Mouse (Mus musculus): ENCODE data around the gene Tfe3. TPM values are rescaled to one million over a fixed set of nuclear protein-coding genes. Genes with fewer than 3 reads are reported as not detected.
"Not testable (repeated sequence)": the region's sequence is repeated elsewhere in the genome, so short reads cannot be mapped to it uniquely, and the experiment has no call there.

The Tfe3 gene
- total RNA-seq (2021) = 10 to 100 TPM; 29.9 to 36.0 TPM

DNA sequence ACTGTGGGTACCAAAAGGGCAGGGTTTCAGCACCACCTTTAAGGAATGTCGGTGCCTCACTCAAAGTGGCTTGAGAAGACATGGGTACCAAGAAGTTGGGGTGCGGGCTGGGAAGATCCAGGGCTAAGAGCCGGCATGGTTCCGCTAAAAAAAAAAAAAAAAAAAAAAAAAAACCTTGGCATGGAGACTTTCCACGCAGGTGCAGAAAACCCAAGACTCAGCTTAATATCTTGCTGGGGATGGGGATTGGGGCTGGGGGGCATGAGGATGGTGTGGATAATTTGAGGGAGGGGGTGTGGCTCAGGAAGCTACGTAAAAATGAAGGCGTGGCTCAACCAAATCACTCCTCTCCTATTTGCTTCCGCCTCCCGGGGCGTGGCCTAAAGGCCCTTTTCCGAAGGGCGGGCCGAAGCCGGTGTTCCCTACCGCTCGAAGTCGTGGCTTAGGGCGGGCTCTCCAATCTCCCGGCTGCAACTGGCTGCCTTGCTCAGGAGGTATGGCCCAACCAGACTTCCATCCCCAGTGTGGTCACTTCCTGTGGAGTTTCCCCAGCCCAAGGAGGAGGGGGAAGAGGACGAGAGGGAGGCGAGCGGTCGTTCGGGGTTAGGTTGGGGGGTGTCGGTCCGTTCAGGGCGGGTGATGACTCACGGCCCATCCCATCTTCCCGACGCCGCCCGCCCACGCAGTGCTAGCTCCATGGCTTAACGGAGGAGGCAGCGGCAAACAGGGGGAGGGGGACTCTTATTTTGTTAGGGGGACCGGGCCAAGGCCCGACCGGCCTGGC, at the start of gene Tfe3:
Tfe3 (plus strand) TSS at position 424 of the 784 bp plus-strand sequence.
- intact Hi-C loops (cut with DNase I) = no loop called here
- peak; percentile 84 to 96 for DNase-seq (ENCODE audit: low spot score in 2 of 2)

DNA sequence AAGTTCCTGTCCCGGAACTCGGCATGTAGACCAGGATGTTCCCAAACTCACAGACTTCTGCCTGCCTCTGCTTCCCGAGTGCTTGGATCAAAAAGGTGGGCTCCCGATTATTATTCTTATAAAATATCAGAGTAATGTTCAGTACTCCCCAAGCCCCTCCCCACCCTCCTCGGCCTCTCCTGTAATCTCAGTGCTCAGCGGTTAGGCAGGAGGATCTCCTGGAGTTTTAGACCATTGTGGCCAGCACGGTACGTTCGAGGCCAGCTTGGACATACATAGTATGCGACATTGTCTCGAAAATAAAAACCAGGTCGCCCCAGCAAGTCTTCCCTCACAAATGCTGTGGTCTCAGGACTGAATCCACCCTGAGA, 48.6 kb upstream of the Tfe3 start:
- DNase-seq (ENCODE audit: low spot score in 2 of 2); intact Hi-C loops (cut with DNase I): not testable (repeated sequence)

DNA sequence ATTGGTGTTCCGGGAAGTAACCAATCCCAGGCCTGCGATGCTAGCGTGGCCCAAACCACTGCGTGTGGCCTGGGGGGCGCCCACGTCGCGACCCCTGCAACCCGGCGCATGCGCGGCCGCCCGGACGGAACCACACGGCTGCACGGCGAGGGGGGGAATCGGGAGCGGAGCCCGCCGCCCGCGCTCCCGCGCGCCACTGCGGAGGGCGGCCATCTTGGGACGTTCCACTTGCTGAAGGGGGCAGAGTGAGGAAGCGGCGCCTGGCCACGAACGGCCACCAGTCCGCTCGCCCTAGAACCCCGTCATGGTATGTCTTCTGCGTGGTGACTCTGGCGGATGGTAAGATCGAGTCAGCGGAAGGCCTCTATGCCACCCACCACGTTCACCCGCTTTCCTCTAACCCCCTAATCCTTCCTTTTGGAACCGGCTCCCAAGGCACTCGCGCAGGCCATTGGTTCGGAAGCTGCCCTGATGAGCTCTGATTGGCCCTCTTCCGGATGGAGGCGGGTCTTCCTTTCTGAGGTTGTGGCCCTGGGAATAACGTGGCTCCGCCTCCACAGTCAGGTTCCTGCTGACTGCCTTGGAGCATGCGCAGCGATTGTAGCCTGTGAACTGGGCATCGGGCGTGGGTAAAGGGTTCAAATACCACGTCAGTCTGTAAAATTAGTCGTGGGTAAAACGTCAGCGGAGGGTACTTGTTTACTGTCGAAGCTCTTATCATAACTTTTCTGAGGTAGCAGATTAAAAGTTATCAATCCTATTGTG, 48.0 kb upstream of the Tfe3 start, which contains the start of gene Wdr45:
Wdr45 (plus strand) TSS at position 199 of the 765 bp plus-strand sequence.
- DNase-seq (ENCODE audit: low spot score in 2 of 2) = peak; percentile 90 to 97
- intact Hi-C loops (cut with DNase I) = not testable (repeated sequence)

DNA sequence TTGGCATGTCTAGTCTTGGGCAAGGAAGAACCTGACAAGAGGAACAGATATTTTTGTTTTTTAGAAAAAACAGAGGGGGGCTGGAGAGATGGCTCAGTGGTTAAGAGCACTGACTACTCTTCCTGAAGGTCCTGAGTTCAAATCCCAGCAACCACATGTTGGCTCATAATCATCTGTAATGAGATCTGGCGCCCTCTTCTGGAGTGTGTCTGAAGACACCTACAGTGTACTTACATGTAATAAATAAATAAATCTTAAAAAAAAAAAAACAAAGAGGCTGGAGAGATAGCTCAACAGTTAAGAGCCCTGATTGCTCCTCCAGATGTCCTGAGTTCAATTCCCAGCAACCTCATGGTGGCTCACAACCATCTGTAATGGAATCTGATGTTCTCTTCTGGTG, 46.3 kb upstream of the Tfe3 start:
- intact Hi-C loops (cut with DNase I); DNase-seq (ENCODE audit: low spot score in 2 of 2): not testable (repeated sequence)

DNA sequence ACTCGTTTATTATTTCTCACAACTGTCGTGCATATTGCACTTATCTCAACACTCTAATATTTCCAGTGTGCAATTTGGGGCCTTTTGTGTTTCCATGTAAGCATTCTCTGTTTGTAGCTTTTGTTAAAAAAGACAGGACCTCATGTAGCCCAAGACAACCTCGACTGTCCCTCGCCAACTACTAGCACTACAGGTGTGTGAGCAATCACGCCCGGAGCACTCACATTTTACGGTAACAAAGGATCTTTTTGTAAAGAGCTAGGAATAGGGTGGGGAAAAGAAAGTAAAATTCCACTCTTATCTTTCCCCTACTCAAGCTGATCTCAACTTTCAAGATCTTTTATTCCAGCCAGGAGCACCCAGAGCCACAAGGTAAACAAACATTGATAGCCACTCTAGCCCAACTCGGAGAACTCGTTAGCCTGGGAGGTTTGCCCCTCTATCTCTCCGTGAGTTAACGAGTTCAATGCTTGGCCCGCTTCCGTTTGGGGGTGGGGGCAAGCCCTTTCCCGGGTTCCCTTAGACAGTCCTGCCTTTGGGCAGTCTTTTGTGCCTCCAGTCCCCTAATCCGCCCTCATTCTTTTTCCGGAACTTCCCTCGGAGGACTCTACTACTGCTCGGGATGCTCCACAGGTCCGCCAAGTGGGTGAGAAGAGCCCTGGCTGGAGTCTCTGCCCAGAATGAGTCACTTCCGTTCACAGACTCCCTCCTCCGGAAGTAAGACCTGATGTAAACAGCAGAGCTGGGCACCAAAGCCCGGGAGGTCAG, 40.7 kb upstream of the Tfe3 start, which contains the start of gene Gm45208:
Gm45208 (plus strand) TSS at position 732 of the 768 bp plus-strand sequence.
- peak; percentile 61 to 81 for DNase-seq (ENCODE audit: low spot score in 2 of 2)
- intact Hi-C loops (cut with DNase I) = no loop called here

DNA sequence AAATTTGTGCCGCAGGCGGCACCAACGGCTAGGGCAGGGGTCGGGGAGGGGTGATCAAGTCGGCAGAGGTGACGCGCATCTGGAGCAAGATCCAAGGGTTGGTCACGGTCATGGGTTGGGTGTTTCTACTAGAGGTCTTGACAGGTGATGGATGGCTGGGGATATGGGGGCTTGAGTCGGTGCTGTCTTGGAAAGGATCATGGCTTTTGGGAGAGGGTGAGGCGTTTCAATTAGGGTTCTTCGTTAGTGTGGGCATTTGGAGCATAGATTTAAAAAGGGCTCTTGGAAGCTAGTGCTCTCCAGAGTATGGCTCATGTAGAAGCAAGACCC, 40.1 kb upstream of the Tfe3 start:
- intact Hi-C loops (cut with DNase I) = no loop called here
- DNase-seq (ENCODE audit: low spot score in 2 of 2) = no peak

DNA sequence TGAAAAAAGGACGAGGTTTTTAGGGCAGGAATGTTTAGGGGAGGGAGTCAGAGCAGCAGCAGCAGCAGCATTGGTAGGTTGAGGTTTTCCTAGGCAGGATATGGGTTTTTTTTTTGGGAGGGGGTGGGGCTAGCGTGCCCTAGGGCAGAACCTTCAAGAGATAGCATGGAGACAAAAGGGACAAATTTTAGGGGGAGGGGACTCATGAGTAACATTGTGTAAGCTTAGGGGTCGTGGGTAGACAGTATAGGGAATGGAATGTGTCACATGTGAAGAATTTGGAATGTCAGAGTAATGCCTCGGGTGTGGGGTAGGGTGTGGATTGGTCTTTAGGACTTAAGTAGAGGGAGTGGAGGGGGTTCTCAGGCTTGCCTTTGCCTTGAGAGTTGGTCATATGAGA, 39.7 kb upstream of the Tfe3 start:
- intact Hi-C loops (cut with DNase I) = no loop called here
- no peak for DNase-seq (ENCODE audit: low spot score in 2 of 2)

DNA sequence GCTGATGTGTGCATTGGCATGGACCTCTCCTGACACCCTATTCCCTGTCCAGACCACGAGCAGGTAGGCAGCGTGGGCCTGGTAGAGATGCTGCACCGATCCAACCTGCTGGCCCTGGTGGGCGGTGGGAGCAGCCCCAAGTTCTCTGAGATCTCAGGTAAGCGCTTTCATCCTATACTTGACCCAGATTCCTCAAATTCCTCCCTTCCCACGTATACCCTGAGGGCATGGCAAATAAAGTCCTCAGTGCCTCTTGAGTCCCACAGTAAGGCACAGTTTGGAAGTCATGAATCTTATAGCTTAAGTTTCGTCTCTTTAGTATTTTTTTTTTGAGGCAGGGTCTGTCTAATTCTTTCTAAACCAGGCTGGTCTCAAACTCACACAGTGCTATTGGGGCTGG, 38.2 kb upstream of the Tfe3 start:
- DNase-seq (ENCODE audit: low spot score in 2 of 2) = no peak
- intact Hi-C loops (cut with DNase I) = no loop called here

DNA sequence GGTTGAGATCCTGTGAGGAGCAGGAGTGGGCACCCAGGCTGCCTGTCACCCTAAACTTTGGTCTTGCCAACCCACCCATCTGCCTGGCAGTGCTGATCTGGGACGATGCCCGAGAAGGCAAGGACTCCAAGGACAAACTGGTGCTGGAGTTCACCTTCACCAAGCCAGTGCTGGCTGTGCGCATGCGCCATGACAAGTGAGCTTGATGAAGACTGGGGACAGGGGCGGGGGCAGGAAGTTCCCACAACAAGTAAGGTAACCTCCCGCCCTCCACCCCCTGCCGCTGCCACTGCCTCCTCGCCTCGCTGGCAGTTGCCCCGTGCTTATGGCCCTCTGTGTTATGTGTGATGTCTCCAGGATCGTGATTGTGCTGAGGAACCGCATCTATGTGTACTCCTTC, 36.5 kb upstream of the Tfe3 start:
- DNase-seq (ENCODE audit: low spot score in 2 of 2) = no peak
- intact Hi-C loops (cut with DNase I) = no loop called here

DNA sequence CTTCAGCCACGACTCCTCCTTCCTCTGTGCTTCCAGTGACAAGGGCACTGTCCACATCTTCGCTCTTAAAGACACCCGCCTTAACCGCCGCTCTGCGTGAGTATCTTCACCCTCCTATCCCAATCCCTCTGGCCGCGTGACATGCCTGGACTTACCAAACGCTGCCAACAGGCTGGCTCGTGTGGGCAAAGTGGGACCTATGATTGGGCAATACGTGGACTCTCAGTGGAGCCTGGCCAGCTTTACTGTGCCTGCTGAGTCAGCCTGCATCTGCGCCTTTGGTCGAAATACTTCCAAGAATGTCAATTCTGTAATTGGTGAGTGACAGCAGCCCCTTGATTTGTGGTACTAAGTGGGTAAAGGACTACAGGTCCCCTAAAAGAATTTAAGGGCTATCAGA, 35.2 kb upstream of the Tfe3 start:
- intact Hi-C loops (cut with DNase I) = no loop called here
- DNase-seq (ENCODE audit: low spot score in 2 of 2) = no peak

DNA sequence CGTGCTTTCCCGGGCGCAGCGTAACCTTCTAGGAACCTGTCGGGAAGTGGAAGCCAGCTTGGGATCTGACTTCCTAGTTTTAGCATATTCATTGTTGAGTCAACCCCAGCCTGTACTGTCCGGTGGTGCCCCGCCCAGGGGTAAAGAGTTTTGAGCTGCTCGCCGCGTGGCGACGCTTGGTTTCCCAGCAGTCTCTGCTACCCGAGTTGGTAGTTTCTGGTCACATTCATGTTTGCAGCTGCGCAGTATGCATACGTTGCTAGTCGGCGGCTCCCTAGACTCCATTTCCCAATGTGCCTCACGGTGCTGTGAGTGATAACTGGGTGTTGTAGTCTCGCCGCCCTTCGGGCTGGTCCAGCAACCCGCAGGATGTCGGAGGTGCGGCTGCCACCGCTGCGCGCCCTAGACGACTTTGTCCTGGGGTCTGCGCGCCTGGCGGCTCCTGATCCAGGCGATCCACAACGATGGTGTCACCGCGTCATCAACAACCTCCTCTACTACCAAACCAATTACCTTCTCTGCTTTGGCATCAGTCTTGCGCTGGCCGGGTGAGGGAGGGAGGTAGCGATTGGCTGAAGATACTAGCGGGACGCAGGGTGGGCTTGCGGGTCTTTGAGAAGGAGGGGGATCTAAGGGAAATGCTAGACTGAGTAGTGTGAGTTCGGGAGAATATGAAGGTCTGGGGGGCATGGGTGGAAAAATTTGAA, 34.0 kb upstream of the Tfe3 start, which contains the start of gene Praf2:
Praf2 (plus strand) TSS at position 225 of the 707 bp plus-strand sequence.
- intact Hi-C loops (cut with DNase I) = no loop called here
- peak; percentile 79 to 95 for DNase-seq (ENCODE audit: low spot score in 2 of 2)

DNA sequence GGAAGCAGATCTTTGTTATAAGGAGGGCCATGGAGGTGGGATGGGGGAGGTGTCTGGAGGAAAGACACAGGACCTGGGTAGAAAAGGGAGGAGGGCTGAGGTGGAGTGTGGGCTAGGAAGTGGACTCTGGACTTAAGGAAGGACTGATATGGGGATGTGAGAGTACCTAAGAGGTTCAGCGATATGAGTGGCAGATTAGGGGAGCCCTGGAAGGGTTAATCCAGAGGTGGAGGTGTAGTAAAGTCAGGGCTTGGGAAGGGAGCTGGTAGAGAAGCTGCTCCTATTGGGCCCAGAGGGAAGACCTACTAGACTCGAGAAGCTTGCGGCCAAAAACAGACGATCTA, 33.5 kb upstream of the Tfe3 start:
- no peak for DNase-seq (ENCODE audit: low spot score in 2 of 2)
- intact Hi-C loops (cut with DNase I) = no loop called here

DNA sequence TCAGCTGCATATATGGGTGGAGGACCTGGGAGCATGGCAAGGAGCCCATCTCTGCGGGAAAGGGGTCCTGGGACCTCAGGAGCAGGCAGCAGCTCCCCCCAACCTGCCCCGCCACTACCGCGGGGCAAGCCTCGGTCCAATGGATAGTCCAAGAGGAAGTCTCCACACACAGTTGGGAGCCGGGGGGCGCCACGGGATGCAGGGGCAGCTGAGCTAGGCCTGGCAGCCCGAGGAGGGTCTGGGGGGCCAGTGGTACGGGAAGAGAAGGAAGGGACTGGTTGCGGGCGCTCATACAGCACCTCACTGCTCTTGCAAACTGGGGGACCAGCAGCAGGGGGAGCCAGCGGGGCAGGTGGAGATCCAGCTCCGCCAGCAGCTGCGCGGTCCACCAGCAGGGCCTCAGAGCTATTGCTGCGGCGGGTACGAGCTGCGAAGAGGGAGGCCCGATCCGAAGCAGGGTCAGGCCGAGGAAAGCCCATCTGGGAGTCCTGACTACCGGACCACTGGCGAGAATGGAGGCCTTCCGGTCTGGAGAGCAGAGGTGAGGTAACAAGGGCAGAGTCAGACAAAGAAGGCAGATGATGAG, 28.7 kb upstream of the Tfe3 start:
- intact Hi-C loops (cut with DNase I) = no loop called here
- DNase-seq (ENCODE audit: low spot score in 2 of 2) = peak in 1 of 2 experiments; percentile 35

DNA sequence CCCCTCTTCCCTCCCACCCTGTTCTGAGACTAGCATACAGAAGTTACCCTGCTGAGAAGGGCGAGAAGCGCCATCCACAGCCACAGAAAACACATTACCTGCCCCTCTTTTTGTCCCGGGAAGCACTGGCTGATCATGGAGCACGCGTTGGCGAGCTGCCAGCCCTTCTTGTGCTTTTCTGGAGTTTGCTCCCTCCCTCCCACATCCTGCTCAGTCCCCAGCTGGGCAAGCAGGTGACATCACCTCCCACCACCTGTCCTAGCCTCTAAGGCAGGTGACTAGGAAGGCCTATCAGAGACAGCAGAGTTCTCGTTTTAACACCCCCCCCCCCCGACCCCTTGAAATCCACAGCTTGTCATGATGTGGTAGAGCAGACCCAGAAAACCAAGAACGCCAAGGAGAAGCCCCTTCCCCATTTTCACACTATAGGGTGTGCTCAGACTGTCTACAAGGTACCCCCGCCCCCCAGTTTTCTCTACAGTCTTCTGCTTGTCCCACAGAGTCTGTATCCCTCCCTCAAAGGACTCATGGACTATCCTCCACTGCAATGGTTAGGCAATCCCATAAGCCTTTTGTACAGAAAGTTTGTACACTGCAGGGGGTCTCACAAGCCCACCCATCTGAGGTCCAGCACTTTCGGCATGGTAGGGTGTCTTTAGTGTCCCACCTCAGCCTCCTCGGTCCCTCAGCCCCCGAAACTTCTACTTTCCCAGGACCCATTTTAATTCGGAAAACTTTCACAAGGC, 22.9 kb upstream of the Tfe3 start:
- DNase-seq (ENCODE audit: low spot score in 2 of 2) = no peak
- intact Hi-C loops (cut with DNase I) = no loop called here

DNA sequence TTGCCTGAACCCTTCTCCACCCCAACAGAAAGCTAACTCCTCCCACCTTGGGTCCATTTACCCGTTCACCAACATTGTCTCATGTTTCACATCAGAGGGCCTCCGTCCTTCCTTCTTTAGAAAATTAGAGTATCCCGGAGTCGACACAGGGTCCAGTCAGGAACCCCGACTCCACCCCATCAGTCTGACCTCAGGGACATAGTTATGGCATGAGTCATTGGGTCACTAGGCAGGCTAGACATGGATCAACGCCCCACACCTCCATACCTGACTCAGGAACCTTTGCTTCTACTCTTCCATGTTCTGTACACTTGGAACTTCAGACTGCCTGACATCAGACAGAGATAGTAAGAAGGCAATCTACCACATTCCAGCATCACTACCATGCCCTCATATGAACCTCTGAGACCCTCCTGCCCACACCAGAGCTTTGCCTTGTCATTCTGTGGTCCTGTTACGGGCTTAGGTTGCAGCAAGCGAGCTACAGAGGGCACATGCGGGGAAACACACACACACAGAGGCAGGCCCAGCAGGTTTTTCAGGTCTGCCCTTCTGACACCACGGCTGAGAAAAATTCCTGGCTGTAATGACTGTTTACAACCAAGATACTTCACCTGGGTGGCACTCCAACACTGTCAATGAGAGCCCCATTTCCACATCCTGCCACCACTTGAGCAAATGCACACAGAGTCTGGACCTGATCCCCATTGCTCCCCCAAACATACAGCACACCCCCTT, 22.1 kb upstream of the Tfe3 start:
- intact Hi-C loops (cut with DNase I) = no loop called here
- no peak for DNase-seq (ENCODE audit: low spot score in 2 of 2)

DNA sequence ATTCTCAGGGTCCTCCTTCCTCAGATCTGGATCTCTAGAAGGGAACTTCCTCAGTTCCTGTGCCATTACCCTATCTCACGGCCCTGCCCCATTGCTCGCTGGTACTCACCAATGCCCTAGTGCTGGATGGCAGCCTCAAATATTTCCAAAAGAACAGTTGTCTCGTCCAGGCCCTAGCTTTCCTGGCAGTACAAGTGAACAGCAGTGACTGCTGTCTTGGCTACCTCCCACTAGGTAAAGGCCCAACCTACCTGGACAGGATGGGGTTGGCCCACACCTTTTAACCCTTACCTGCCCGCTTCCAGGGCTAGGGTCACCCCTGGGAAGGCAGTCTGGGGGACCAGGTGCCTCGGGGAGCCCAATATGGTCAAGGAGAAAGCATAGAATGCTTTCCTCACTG, 21.3 kb upstream of the Tfe3 start:
- intact Hi-C loops (cut with DNase I) = no loop called here
- DNase-seq (ENCODE audit: low spot score in 2 of 2) = no peak

DNA sequence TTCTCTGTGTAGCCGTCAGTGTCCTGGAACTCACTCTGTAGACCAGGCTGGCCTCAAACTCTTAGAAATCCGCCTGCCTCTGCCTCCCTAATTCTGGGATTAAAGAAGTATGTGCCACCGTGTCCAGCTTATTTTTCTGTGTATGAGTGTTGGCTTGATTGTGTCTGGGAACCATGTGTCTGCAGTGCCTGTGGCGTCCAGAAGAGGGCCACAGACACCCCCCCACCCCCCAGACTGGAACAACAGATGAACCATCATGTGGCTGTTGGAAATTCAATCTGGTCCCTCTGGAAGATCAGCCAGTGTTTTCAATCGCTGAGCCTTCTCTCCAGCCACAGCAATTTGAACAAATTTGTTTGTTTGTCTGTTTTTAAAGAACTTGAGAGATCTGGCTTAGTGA, 18.9 kb upstream of the Tfe3 start:
- DNase-seq (ENCODE audit: low spot score in 2 of 2) = no peak
- intact Hi-C loops (cut with DNase I) = no loop called here

DNA sequence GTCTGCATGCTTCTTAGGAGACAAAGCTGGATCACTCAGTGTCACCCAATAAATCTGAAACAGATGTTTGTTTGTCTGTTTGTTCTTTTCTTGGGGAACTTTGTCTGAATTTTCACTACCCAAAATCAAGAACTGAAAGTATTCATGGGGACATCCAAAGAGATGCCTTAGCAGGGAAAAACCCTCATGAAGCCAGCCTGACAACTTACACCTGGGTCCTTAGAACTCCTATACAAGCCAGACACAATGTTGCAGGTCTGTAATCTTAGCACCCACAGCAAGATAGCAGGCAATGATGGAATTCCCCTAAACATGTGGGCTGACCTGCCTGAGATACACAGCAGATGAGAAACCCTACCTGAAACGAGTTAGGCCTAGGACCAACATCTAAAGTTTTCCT, 17.4 kb upstream of the Tfe3 start:
- DNase-seq (ENCODE audit: low spot score in 2 of 2) = no peak
- intact Hi-C loops (cut with DNase I) = no loop called here

Measured in left cerebral cortex, postnatal 25 days (tissue).